Mouse (Mus musculus): ENCODE results near the gene Rpl31. TPM values are rescaled to one million over a fixed set of nuclear protein-coding genes. Genes with fewer than 3 reads are reported as not detected.

Rpl31 gene
- polyA plus RNA-seq, 1 experiment from 2014 or later, result 422 TPM

GRCm38 (mm10) chr1:39372220-39372843 lies 4.7 kb downstream of the Rpl31 start:
- 77% methylated on average over 8 of the region's 8 CpGs for WGBS
- DNase-seq (ENCODE audit: low spot score), result no peak
- peaks cover 8% of the 10 kb centered on the region for H3K4me1 ChIP-seq
- peaks cover 62% of the 10 kb centered on the region for H3K36me3 ChIP-seq
- H3K9me3 ChIP-seq, result no peaks in the 10 kb centered on the region
- H3K27ac ChIP-seq, result no peak overlapping the region
- H3K27me3 ChIP-seq (ENCODE audit: insufficient read depth, poor library complexity, severe bottlenecking), result no peaks in the 10 kb centered on the region
- H3K4me3 ChIP-seq, result no peak overlapping the region

GRCm38 (mm10) chr1:39373378-39373777 lies 5.7 kb downstream of the Rpl31 start:
- Histone ChIP-seq H3K27me3 (ENCODE audit: insufficient read depth, poor library complexity, severe bottlenecking) (no peaks in the 10 kb centered on the region), H3K27ac (no peak overlapping the region), H3K36me3 (peaks cover 68% of the 10 kb centered on the region), H3K9me3 (no peaks in the 10 kb centered on the region), H3K4me1 (peaks cover 8% of the 10 kb centered on the region), H3K4me3 (no peak overlapping the region)
- no peak for DNase-seq (ENCODE audit: low spot score)
- 73% methylated on average over 4 of the region's 4 CpGs for WGBS

- WGBS, result 82% methylated on average over 5 of the region's 5 CpGs
- H3K36me3 ChIP-seq, result peaks cover 65% of the 10 kb centered on the region
- no peak for DNase-seq (ENCODE audit: low spot score)
- H3K9me3 ChIP-seq, result no peaks in the 10 kb centered on the region
- H3K27me3 ChIP-seq (ENCODE audit: insufficient read depth, poor library complexity, severe bottlenecking), result no peaks in the 10 kb centered on the region
- peaks cover 8% of the 10 kb centered on the region for H3K4me1 ChIP-seq
- no peak overlapping the region for H3K27ac ChIP-seq
- no peak overlapping the region for H3K4me3 ChIP-seq
Observed at GRCm38 (mm10) chr1:39374231-39374809, 6.7 kb downstream of the Rpl31 start.

GRCm38 (mm10) chr1:39376121-39376520 lies 8.5 kb downstream of the Rpl31 start:
- Histone ChIP-seq H3K4me3 (no peak overlapping the region), H3K27ac (no peak overlapping the region), H3K27me3 (ENCODE audit: insufficient read depth, poor library complexity, severe bottlenecking) (no peaks in the 10 kb centered on the region), H3K36me3 (peaks cover 56% of the 10 kb centered on the region), H3K9me3 (no peaks in the 10 kb centered on the region), H3K4me1 (peaks cover 5% of the 10 kb centered on the region)
- WGBS, result 79% methylated on average over 7 of the region's 7 CpGs
- no peak for DNase-seq (ENCODE audit: low spot score)

GRCm38 (mm10) chr1:39376726-39377240 lies 9.1 kb downstream of the Rpl31 start:
- no peak for DNase-seq (ENCODE audit: low spot score)
- Histone ChIP-seq H3K9me3 (no peaks in the 10 kb centered on the region), H3K4me1 (peaks cover 5% of the 10 kb centered on the region), H3K27me3 (ENCODE audit: insufficient read depth, poor library complexity, severe bottlenecking) (no peaks in the 10 kb centered on the region), H3K36me3 (peaks cover 50% of the 10 kb centered on the region), H3K27ac (no peak overlapping the region), H3K4me3 (no peak overlapping the region)
- 92% methylated on average over 9 of the region's 9 CpGs for WGBS

GRCm38 (mm10) chr1:39378540-39378939 lies 10.9 kb downstream of the Rpl31 start:
- 81% methylated on average over 1 of the region's 1 CpGs for WGBS
- peaks cover 37% of the 10 kb centered on the region; the same call in 1 of the 2 replicates for H3K36me3 ChIP-seq
- no peaks in the 10 kb centered on the region for H3K27me3 ChIP-seq (ENCODE audit: insufficient read depth, poor library complexity, severe bottlenecking)
- peaks cover 5% of the 10 kb centered on the region for H3K4me1 ChIP-seq
- no peaks in the 10 kb centered on the region for H3K9me3 ChIP-seq
- H3K27ac ChIP-seq, result no peak overlapping the region
- no peak overlapping the region for H3K4me3 ChIP-seq
- DNase-seq (ENCODE audit: low spot score), result no peak

GRCm38 (mm10) chr1:39379021-39379420 lies 11.4 kb downstream of the Rpl31 start:
- H3K27ac ChIP-seq, result peak overlapping the region; percentile 31; the same call in 1 of the 2 replicates
- H3K4me3 ChIP-seq, result no peak overlapping the region
- H3K27me3 ChIP-seq (ENCODE audit: insufficient read depth, poor library complexity, severe bottlenecking), result no peaks in the 10 kb centered on the region
- peaks cover 5% of the 10 kb centered on the region for H3K4me1 ChIP-seq
- WGBS, result 49% methylated on average over 5 of the region's 5 CpGs
- DNase-seq (ENCODE audit: low spot score), result no peak
- no peaks in the 10 kb centered on the region for H3K9me3 ChIP-seq
- peaks cover 33% of the 10 kb centered on the region; the same call in 1 of the 2 replicates for H3K36me3 ChIP-seq

- H3K27ac ChIP-seq, result no peak overlapping the region
- peaks cover 34% of the 10 kb centered on the region; the same call in 1 of the 2 replicates for H3K36me3 ChIP-seq
- no peaks in the 10 kb centered on the region for H3K9me3 ChIP-seq
- no peaks in the 10 kb centered on the region for H3K27me3 ChIP-seq (ENCODE audit: insufficient read depth, poor library complexity, severe bottlenecking)
- peaks cover 5% of the 10 kb centered on the region for H3K4me1 ChIP-seq
- DNase-seq (ENCODE audit: low spot score), result no peak
- WGBS, result 88% methylated on average over 9 of the region's 9 CpGs
- H3K4me3 ChIP-seq, result no peak overlapping the region
Observed at GRCm38 (mm10) chr1:39381017-39381416, 13.4 kb downstream of the Rpl31 start.

- Histone ChIP-seq H3K4me1 (no peaks in the 10 kb centered on the region), H3K27me3 (ENCODE audit: insufficient read depth, poor library complexity, severe bottlenecking) (no peaks in the 10 kb centered on the region), H3K27ac (no peak overlapping the region), H3K4me3 (no peak overlapping the region), H3K36me3 (peaks cover 23% of the 10 kb centered on the region; the same call in 1 of the 2 replicates), H3K9me3 (no peaks in the 10 kb centered on the region)
- 73% methylated on average over 9 of the region's 9 CpGs for WGBS
- DNase-seq (ENCODE audit: low spot score), result no peak
Observed at GRCm38 (mm10) chr1:39384914-39385313, 17.3 kb downstream of the Rpl31 start.

- Histone ChIP-seq H3K4me3 (no peak overlapping the region), H3K27me3 (ENCODE audit: insufficient read depth, poor library complexity, severe bottlenecking) (0 out of 2 replicates have a peak, but pooled peaks cover under 1% of the 10 kb centered on the region), H3K9me3 (no peaks in the 10 kb centered on the region), H3K4me1 (peaks cover 4% of the 10 kb centered on the region; the same call in 1 of the 2 replicates), H3K36me3 (peaks cover 14% of the 10 kb centered on the region; the same call in 1 of the 2 replicates), H3K27ac (no peak overlapping the region)
- DNase-seq (ENCODE audit: low spot score), result no peak
- WGBS, result 70% methylated on average over 3 of the region's 3 CpGs
Observed at GRCm38 (mm10) chr1:39386456-39386855, 18.8 kb downstream of the Rpl31 start.

GRCm38 (mm10) chr1:39387497-39387896 lies 19.9 kb downstream of the Rpl31 start:
- WGBS, result 90% methylated on average over 4 of the region's 4 CpGs
- no peak for DNase-seq (ENCODE audit: low spot score)
- no peak overlapping the region for H3K27ac ChIP-seq

GRCm38 (mm10) chr1:39388163-39388562 lies 20.5 kb downstream of the Rpl31 start:
- DNase-seq (ENCODE audit: low spot score), result no peak
- WGBS, result 79% methylated on average over 2 of the region's 2 CpGs

More at GRCm38 (mm10) chr1:39387497-39387896, 19.9 kb downstream of the Rpl31 start:
- H3K36me3 ChIP-seq, result peaks cover 14% of the 10 kb centered on the region; the same call in 1 of the 2 replicates
- peaks cover 4% of the 10 kb centered on the region; the same call in 1 of the 2 replicates for H3K4me1 ChIP-seq
- H3K9me3 ChIP-seq, result no peaks in the 10 kb centered on the region
- no peak overlapping the region for H3K4me3 ChIP-seq
- H3K27me3 ChIP-seq (ENCODE audit: insufficient read depth, poor library complexity, severe bottlenecking), result 0 out of 2 replicates have a peak, but pooled peaks cover 4% of the 10 kb centered on the region

GRCm38 (mm10) chr1:39389338-39389737 lies 21.7 kb downstream of the Rpl31 start:
- WGBS, result 72% methylated on average over 11 of the region's 11 CpGs
- H3K9me3 ChIP-seq, result no peaks in the 10 kb centered on the region
- no peak overlapping the region for H3K27ac ChIP-seq
- no peak for DNase-seq (ENCODE audit: low spot score)
- H3K4me3 ChIP-seq, result no peak overlapping the region
- peaks cover 11% of the 10 kb centered on the region; the same call in 1 of the 2 replicates for H3K36me3 ChIP-seq
- peaks cover 8% of the 10 kb centered on the region; the same call in 1 of the 2 replicates for H3K4me1 ChIP-seq
- 0 out of 2 replicates have a peak, but pooled peaks cover 4% of the 10 kb centered on the region for H3K27me3 ChIP-seq (ENCODE audit: insufficient read depth, poor library complexity, severe bottlenecking)

More at GRCm38 (mm10) chr1:39388163-39388562, 20.5 kb downstream of the Rpl31 start:
- 0 out of 2 replicates have a peak, but pooled peaks cover 4% of the 10 kb centered on the region for H3K27me3 ChIP-seq (ENCODE audit: insufficient read depth, poor library complexity, severe bottlenecking)
- no peak overlapping the region for H3K27ac ChIP-seq
- no peaks in the 10 kb centered on the region for H3K9me3 ChIP-seq
- no peak overlapping the region for H3K4me3 ChIP-seq
- H3K36me3 ChIP-seq, result peaks cover 11% of the 10 kb centered on the region; the same call in 1 of the 2 replicates
- H3K4me1 ChIP-seq, result peaks cover 4% of the 10 kb centered on the region; the same call in 1 of the 2 replicates

Data from heart, embryonic 10.5 days (tissue).